Mouse (Mus musculus): ENCODE data around the gene Ebf1. TPM values are rescaled to one million over a fixed set of nuclear protein-coding genes. Genes with fewer than 3 reads are reported as not detected.

Gene Ebf1
- polyA plus RNA-seq, 1 experiment from 2014 or later: 11.6 TPM

- TF ChIP-seq CTCF (IDR thresholded peaks at IDR 0.05; ENCODE audit: low read depth): no peak
- no peaks in the 10 kb centered on the region for H3K27me3 ChIP-seq (ENCODE audit: insufficient read depth, low read length)
- no peak overlapping the region for H3K4me2 ChIP-seq
- H3K4me3 ChIP-seq (ENCODE audit: low read depth, low read length): no peak overlapping the region
- no peaks in the 10 kb centered on the region for H3K4me1 ChIP-seq (ENCODE audit: insufficient read depth)
- H3K27ac ChIP-seq (ENCODE audit: low read depth): no peak overlapping the region
- no peaks in the 10 kb centered on the region for H3K9me3 ChIP-seq (ENCODE audit: low read depth, low read length)
- H3K9ac ChIP-seq: no peak overlapping the region
- ATAC-seq (ENCODE audit: insufficient read depth) (no peak), DNase-seq (no peak)
- WGBS: 82% methylated on average over 7 of the region's 7 CpGs
- no peaks in the 10 kb centered on the region for H3K36me3 ChIP-seq (ENCODE audit: insufficient read depth)
Observed at GRCm38 (mm10) chr11:44974271-44974670, 357.2 kb downstream of the Ebf1 start.

- no peaks in the 10 kb centered on the region for H3K36me3 ChIP-seq (ENCODE audit: insufficient read depth)
- 37% methylated on average over 2 of the region's 2 CpGs for WGBS
- TF ChIP-seq CTCF (IDR thresholded peaks at IDR 0.05; ENCODE audit: low read depth): no peak
- H3K4me3 ChIP-seq (ENCODE audit: low read depth, low read length): no peak overlapping the region
- H3K4me2 ChIP-seq: no peak overlapping the region
- no peaks in the 10 kb centered on the region for H3K9me3 ChIP-seq (ENCODE audit: low read depth, low read length)
- H3K4me1 ChIP-seq (ENCODE audit: insufficient read depth): no peaks in the 10 kb centered on the region
- H3K27ac ChIP-seq (ENCODE audit: low read depth): no peak overlapping the region
- ATAC-seq (ENCODE audit: insufficient read depth) (no peak), DNase-seq (no peak)
- H3K9ac ChIP-seq: no peak overlapping the region
- H3K27me3 ChIP-seq (ENCODE audit: insufficient read depth, low read length): no peaks in the 10 kb centered on the region
Observed at GRCm38 (mm10) chr11:44975151-44975550, 358.0 kb downstream of the Ebf1 start.

DNA sequence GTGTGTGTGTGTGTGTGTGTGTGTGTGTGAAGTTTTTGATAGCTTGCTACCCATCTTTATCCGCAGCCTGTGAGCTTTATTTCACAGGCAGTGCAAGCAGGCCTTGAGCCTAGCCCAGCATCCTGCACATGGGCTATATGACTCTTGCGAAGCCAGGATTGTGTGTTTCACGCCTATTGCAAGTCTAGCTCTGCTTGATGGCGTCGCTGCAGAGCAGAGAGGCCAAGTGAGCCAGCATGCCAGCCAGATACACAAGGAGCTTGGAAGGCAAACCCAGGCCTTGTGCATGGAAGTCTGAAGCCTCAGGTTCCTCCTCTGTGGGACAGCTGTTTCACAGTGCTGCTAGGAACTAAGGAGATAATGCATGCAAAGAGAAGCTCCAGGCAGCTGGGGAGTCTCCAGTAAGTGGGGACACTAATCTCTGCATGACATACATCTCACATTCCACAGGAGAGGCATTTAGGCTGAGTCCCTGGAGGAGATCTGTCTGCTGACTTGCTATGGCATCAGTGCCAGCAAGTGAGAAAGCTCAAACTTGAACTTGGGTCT is 359.2 kb downstream of the Ebf1 start:
- Histone ChIP-seq H3K4me2 (no peak overlapping the region), H3K9ac (no peak overlapping the region), H3K4me1 (ENCODE audit: insufficient read depth) (no peaks in the 10 kb centered on the region), H3K9me3 (ENCODE audit: low read depth, low read length) (no peaks in the 10 kb centered on the region), H3K27me3 (ENCODE audit: insufficient read depth, low read length) (no peaks in the 10 kb centered on the region), H3K27ac (ENCODE audit: low read depth) (no peak overlapping the region), H3K4me3 (ENCODE audit: low read depth, low read length) (no peak overlapping the region), H3K36me3 (ENCODE audit: insufficient read depth) (no peaks in the 10 kb centered on the region)
- WGBS: 86% methylated on average over 5 of the region's 5 CpGs
- no peak for ATAC-seq (ENCODE audit: insufficient read depth)
- TF ChIP-seq CTCF (IDR thresholded peaks at IDR 0.05; ENCODE audit: low read depth): no peak
- DNase-seq: no peak

- H3K27ac ChIP-seq (ENCODE audit: low read depth): no peak overlapping the region
- H3K9me3 ChIP-seq (ENCODE audit: low read depth, low read length): no peaks in the 10 kb centered on the region
- no peak overlapping the region for H3K4me2 ChIP-seq
- no peaks in the 10 kb centered on the region for H3K27me3 ChIP-seq (ENCODE audit: insufficient read depth, low read length)
- H3K4me3 ChIP-seq (ENCODE audit: low read depth, low read length): no peak overlapping the region
- no peak for TF ChIP-seq CTCF (IDR thresholded peaks at IDR 0.05; ENCODE audit: low read depth)
- H3K4me1 ChIP-seq (ENCODE audit: insufficient read depth): no peaks in the 10 kb centered on the region
- H3K9ac ChIP-seq: no peak overlapping the region
- no peak for DNase-seq
- H3K36me3 ChIP-seq (ENCODE audit: insufficient read depth): no peaks in the 10 kb centered on the region
- WGBS: 82% methylated on average over 4 of the region's 4 CpGs
- no peak for ATAC-seq (ENCODE audit: insufficient read depth)
Observed at GRCm38 (mm10) chr11:44977921-44978397, 360.8 kb downstream of the Ebf1 start.

GRCm38 (mm10) chr11:44979391-44979790 is 362.3 kb downstream of the Ebf1 start:
- Histone ChIP-seq H3K4me2 (no peak overlapping the region), H3K27ac (ENCODE audit: low read depth) (no peak overlapping the region), H3K36me3 (ENCODE audit: insufficient read depth) (no peaks in the 10 kb centered on the region), H3K27me3 (ENCODE audit: insufficient read depth, low read length) (no peaks in the 10 kb centered on the region), H3K4me1 (ENCODE audit: insufficient read depth) (no peaks in the 10 kb centered on the region), H3K4me3 (ENCODE audit: low read depth, low read length) (no peak overlapping the region), H3K9me3 (ENCODE audit: low read depth, low read length) (no peaks in the 10 kb centered on the region), H3K9ac (no peak overlapping the region)
- WGBS: 33% methylated on average over 5 of the region's 5 CpGs
- ATAC-seq (ENCODE audit: insufficient read depth) (no peak), DNase-seq (peak; percentile 49)
- TF ChIP-seq CTCF (IDR thresholded peaks at IDR 0.05; ENCODE audit: low read depth): no peak

- no peak overlapping the region for H3K9ac ChIP-seq
- no peak overlapping the region for H3K4me2 ChIP-seq
- no peak for DNase-seq
- no peaks in the 10 kb centered on the region for H3K36me3 ChIP-seq (ENCODE audit: insufficient read depth)
- no peak for TF ChIP-seq CTCF (IDR thresholded peaks at IDR 0.05; ENCODE audit: low read depth)
- no peaks in the 10 kb centered on the region for H3K27me3 ChIP-seq (ENCODE audit: insufficient read depth, low read length)
- no peaks in the 10 kb centered on the region for H3K4me1 ChIP-seq (ENCODE audit: insufficient read depth)
- H3K9me3 ChIP-seq (ENCODE audit: low read depth, low read length): no peaks in the 10 kb centered on the region
- no peak for ATAC-seq (ENCODE audit: insufficient read depth)
- 68% methylated on average over 9 of the region's 9 CpGs for WGBS
- H3K27ac ChIP-seq (ENCODE audit: low read depth): no peak overlapping the region
- no peak overlapping the region for H3K4me3 ChIP-seq (ENCODE audit: low read depth, low read length)
Observed at GRCm38 (mm10) chr11:44982225-44982624, 365.1 kb downstream of the Ebf1 start.

DNA sequence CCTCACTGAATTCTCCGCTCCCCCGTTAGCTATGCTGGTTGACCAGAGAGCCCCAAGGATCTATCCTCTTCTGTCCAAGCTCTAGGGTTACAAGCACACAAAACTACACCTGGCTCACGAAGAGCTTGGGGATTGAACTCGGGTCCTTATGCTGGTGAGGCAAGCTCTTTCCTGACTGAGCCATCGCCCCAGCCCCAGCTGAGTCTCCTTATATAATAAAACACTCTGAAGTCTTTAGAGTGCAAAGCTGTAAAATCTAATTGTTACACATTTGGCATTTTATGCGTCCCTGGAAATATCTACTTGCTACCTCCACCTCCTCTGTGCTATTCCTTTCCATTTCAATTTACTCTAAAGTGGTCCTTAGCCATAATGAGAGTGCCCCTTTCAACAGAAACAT is 366.8 kb downstream of the Ebf1 start:
- no peak overlapping the region for H3K27ac ChIP-seq (ENCODE audit: low read depth)
- no peaks in the 10 kb centered on the region for H3K27me3 ChIP-seq (ENCODE audit: insufficient read depth, low read length)
- DNase-seq: no peak
- ATAC-seq (ENCODE audit: insufficient read depth): no peak
- 81% methylated on average over 6 of the region's 6 CpGs for WGBS
- no peak for TF ChIP-seq CTCF (IDR thresholded peaks at IDR 0.05; ENCODE audit: low read depth)
- H3K9me3 ChIP-seq (ENCODE audit: low read depth, low read length): no peaks in the 10 kb centered on the region
- H3K36me3 ChIP-seq (ENCODE audit: insufficient read depth): no peaks in the 10 kb centered on the region
- H3K4me1 ChIP-seq (ENCODE audit: insufficient read depth): no peaks in the 10 kb centered on the region
- no peak overlapping the region for H3K9ac ChIP-seq
- H3K4me3 ChIP-seq (ENCODE audit: low read depth, low read length): no peak overlapping the region
- H3K4me2 ChIP-seq: no peak overlapping the region

DNA sequence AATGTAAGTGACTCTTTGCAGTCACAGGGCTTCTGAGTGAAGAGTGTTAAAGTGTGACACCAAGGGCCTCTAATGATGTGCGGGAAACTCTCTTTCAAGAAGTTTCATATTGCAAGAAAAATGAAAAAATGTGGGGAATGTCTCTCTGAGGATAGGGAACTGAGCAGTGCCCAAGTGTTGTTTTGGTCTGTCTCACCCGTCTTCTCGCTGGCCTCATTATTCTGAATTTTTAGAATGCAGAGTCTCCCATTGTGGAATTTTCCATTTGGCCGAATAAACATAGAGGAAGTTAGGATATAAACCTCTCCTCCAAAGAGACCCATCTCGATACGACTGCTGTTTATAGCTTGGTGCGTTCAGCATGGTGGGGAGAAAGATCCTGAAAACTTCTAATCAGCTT is 367.3 kb downstream of the Ebf1 start:
- TF ChIP-seq CTCF (IDR thresholded peaks at IDR 0.05; ENCODE audit: low read depth): no peak
- H3K27me3 ChIP-seq (ENCODE audit: insufficient read depth, low read length): no peaks in the 10 kb centered on the region
- H3K36me3 ChIP-seq (ENCODE audit: insufficient read depth): no peaks in the 10 kb centered on the region
- no peak overlapping the region for H3K4me3 ChIP-seq (ENCODE audit: low read depth, low read length)
- H3K9me3 ChIP-seq (ENCODE audit: low read depth, low read length): no peaks in the 10 kb centered on the region
- WGBS: 40% methylated on average over 7 of the region's 7 CpGs
- no peak overlapping the region for H3K9ac ChIP-seq
- no peak for ATAC-seq (ENCODE audit: insufficient read depth)
- H3K27ac ChIP-seq (ENCODE audit: low read depth): no peak overlapping the region
- no peak overlapping the region for H3K4me2 ChIP-seq
- H3K4me1 ChIP-seq (ENCODE audit: insufficient read depth): no peaks in the 10 kb centered on the region
- no peak for DNase-seq
